Mouse (Mus musculus): ENCODE measurements at regions not wholly inside any gene's neighbourhood (a gene's known extent, or its start where the extent isn't known, plus 50 kb on each side); places are given as distances from the start of the nearest gene placed in this dataset.

- DNase-seq (ENCODE audit: low spot score): no peak
Measured at GRCm38 (mm10) chr6:140178425-140179193, 137.4 kb upstream of the Plcz1 start.

GRCm38 (mm10) chr6:140172716-140173115 is 131.5 kb upstream of the Plcz1 start:
- DNase-seq (ENCODE audit: low spot score): no peak

GRCm38 (mm10) chr6:140169836-140170235 is 128.6 kb upstream of the Plcz1 start:
- DNase-seq (ENCODE audit: low spot score): no peak

DNA sequence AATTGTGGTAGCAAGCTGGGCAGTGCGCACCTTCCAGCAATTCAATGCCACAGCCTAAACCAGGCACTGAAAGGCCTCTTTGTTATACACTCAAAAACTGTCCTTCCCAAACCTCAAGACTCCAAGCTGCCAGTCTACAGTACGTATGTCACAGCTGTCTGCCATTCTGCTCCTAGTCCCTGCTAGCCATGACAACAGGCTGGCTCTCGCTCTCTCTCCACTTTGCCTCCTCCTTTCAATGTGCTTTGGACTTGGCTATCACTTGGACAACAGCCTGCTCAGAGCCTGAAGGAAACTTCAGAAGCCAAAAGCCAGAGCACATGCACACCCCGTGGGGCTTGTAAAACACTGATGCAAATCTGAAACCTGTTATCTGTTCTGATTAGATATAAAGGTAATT is 125.9 kb upstream of the Plcz1 start:
- no peak for DNase-seq (ENCODE audit: low spot score)

- DNase-seq (ENCODE audit: low spot score): no peak
Measured at GRCm38 (mm10) chr6:140162729-140163128, 121.5 kb upstream of the Plcz1 start.

GRCm38 (mm10) chr6:140161482-140161881 is 120.2 kb upstream of the Plcz1 start:
- no peak for DNase-seq (ENCODE audit: low spot score)

GRCm38 (mm10) chr6:140160946-140161345 is 119.7 kb upstream of the Plcz1 start:
- DNase-seq (ENCODE audit: low spot score): no peak

GRCm38 (mm10) chr6:140158986-140159385 is 117.7 kb upstream of the Plcz1 start:
- no peak for DNase-seq (ENCODE audit: low spot score)

DNA sequence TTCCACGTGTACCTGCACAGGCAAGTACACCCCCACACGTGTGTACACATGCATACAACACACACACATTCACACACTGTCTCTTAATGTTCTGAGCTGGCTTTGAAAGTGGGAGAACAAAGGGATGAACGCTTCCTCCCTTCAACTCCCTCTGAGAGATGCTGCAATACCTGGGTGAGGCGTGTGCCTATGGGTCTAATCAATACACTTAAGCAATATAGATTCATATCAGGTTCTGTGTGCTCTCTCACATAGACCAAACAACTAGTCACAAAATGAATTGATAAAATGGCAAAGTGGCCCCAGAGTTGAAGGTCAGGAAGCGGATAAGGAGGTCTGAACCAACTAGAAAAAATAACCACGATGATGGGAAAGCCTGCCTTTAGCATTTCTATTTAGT is 116.1 kb upstream of the Plcz1 start:
- no peak for DNase-seq (ENCODE audit: low spot score)

DNA sequence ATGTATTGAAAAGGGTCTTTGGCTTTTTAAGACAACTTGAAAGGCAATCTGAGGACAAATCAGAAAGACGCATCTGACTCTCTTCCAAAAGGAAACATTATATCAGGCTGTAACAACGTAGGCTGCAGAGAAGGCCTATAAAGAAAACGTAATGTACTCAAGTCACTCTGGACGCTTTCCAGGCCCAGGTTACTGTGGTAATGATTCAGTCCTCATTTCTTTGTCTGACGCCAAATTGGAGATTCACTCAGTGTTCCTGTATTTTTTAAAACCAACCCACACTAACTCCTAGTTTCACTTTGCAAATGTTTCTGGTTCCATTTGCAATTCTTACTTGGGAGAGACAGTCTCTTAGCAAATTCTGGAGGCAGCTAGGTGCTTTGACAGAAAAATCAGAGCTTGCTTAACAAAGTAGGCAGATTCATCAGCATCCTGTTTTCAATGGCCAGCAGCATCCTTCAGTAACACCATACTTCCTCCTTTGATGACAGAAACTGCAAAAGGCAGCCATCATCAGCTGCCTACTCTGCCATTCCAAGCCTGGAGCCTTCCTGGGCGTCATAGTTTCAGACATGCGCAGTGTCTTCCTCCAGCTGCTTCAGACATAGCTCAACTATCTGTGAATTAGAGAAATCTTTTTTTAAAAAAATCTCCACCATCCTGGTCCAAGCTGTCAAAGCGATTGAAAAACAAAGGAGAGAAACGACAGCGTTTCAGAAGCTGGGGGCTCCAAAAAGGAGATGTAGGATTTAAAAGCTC is 111.3 kb upstream of the Plcz1 start:
- DNase-seq (ENCODE audit: low spot score): no peak

DNA sequence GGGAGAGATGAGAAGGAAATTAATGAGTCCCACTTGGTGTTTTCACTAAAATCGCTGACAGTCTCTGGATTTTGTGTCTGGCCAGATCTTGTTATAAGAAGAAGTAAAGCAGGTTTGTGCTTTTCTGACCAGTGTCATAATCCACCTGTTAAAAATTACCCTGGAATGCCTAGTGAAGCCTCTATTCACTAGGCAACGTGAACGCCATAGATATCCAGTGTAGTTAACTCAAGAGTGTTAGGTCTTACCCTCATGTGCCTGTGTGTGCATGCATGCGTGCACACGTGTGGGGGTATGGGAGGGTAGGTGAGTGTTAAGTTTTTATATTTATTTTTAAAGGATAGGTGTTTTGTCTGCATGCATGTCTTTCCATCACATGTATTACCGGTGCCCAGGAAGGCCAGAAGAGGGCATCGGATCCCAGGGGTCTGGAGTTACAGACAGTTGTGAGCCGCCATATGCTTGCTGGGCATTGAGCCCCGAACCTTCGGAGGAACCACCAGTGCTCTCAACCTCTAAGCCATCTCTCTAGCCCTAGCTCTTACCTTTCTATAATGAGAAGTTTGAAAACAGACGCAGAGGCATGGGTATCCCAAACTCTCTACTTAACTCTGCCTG is 107.5 kb upstream of the Plcz1 start:
- no peak for DNase-seq (ENCODE audit: low spot score)

DNA sequence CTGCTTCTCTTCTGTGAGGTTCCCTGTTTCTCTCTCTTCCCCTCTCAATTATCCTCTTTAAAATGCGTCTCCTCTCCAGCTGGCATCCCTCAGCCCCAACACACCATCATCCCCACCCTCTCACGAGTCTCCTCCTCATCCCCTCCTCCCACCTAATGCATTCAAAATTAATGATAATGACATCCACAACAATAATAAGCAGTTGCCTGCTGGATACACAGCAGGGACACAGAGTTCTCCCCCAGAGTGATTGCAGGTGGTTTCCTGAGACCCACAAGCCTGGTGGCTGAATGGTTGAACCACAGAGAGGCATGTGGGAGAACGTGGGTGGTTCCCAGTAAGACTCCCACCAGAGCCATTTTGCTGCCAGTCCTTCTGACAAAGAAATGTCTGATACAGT is 106.9 kb upstream of the Plcz1 start:
- DNase-seq (ENCODE audit: low spot score): no peak

DNA sequence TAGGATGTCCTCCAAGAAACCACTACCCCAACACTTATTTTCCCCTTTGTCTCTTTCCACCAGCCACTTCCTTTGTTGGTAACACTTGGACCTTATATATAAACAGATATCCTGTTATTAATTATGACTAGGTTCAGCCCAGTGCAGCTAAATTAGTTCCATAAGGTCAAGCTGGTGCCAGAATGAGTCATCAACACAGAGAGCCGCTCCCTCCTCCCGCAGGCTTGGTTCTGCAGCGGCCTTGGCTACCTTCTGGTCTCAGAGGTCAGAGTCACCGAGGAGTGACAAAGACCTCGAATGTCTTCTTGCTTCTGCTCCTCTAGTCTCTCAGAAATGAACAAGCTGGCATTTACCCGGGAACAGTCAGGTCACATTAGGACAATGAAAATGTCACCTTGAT is 106.5 kb upstream of the Plcz1 start:
- no peak for DNase-seq (ENCODE audit: low spot score)

- no peak for DNase-seq (ENCODE audit: low spot score)
Measured at GRCm38 (mm10) chr6:140133734-140134133, 92.5 kb upstream of the Plcz1 start.

DNA sequence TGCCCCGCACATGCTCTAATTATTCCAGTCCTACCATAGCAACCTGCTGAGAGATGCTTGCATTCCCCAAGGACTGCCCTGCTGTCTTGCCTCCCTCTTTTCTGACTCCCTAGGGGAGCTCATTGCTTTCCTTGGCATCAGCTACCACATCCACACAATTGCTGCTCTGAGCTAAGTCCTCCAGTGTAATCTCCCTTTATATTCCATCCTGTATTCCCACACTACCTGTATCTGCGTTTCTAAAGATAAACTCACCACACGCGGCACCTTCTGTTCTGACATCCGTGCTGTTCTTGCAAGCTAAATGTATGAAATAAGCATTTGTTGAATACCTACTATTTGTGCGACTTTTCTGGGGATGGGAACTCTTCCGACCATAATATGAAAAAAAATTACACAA is 85.4 kb upstream of the Plcz1 start:
- no peak for DNase-seq (ENCODE audit: low spot score)

- DNase-seq (ENCODE audit: low spot score): no peak
Measured at GRCm38 (mm10) chr6:140114024-140114423, 72.8 kb upstream of the Plcz1 start.

DNA sequence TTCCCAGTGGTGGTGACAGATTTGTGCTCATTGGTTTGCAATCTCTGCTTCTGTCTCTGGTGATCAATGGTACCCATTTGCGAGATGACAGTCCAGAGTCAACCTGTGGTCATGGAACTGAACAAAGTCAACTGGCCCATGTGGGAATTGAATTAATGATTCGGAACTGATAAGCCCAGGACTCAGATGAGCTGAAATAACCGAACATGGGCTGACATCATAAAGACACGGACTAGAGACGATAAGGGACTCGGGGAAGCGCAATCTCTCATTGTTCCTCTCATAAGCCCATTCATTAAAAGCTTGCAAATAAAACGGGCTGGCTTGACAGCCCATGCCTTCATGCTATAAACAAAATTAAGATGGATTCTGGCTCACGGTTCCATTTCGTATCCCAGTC is 70.8 kb upstream of the Plcz1 start:
- DNase-seq (ENCODE audit: low spot score): no peak

- DNase-seq (ENCODE audit: low spot score): no peak
Measured at GRCm38 (mm10) chr6:140108083-140108482, 66.8 kb upstream of the Plcz1 start.

GRCm38 (mm10) chr6:140107628-140108027 is 66.4 kb upstream of the Plcz1 start:
- no peak for DNase-seq (ENCODE audit: low spot score)

- no peak for DNase-seq (ENCODE audit: low spot score)
Measured at GRCm38 (mm10) chr6:140106141-140106540, 64.9 kb upstream of the Plcz1 start.

DNA sequence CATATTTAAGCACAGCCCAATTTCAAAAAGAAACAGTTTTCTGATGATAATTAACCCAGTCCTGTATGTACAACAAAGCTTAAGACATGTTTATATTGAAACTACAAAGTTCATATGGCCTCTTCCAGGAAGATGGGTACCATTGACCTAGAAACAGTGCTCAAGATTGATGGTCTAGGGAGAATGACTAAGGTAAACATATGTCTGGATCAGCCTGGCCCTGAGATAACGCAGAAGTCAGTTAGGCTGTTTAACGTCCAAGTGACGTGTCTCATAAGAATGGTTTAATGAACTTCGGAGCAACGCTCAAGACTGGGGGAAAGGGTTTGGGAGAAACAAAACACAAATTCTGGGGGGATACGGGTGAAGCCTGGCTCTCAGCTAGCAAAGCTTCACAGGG is 60.8 kb upstream of the Plcz1 start:
- DNase-seq (ENCODE audit: low spot score): no peak

GRCm38 (mm10) chr6:140095416-140095815 is 54.2 kb upstream of the Plcz1 start:
- no peak for DNase-seq (ENCODE audit: low spot score)

Data from testis, postnatal 10 days (tissue).